Mouse (Mus musculus): ENCODE measurements around the gene Slc35e3.

The Slc35e3 gene

DNA sequence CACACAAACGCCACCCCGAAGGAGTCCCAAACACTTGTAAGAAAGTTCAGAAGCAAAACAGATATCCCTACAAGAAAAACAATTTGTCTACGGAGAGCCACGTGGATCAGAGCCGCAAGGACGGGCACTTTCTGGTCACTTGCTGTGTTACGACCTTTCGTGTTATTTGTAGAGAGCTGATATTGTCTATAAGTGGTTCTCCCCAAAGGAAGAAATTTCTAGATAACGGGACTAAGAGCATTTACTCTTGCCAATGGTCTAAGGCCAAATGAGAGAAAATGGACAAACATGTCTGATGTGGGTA lies 62.5 kb downstream of the Slc35e3 start:
- DNase-seq (ENCODE audit: low spot score): no peak
